16 mouse cellular contexts compared by ENCODE assay signal in the genomic region with DNA sequence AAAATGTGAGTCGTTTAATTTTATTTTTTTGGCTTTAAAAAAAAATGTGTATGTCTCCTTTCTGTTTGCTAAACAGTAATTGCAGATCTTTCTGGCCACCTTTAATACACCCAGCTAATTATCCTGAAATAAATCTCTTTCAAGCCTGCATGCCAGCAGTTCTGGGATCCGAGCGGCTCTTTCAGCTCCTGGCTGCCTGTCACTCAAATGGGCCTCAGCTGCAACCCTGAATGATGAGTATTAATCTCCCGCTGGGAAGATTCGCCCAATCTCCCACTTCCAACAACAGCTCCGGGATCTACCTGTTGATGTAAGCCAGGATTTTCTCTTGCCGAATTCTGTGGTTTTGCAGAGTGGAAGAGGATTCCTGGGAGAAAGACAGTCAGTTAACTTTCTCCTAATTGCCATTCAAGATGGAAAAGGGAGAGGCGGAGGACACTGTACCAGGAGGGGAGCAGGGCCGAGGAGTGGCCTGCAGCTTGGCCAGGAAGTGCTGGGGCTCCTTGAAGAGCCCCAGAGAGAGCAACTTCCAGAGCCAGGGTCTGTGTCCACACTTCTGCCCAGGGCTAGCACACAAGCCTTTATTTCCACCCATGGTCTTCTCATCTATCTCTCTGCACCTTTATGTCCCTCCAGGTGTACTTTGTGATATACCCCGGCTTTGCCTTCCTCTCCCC.
DNase-seq lines count a peak whose midpoint lies in the region; ATAC-seq and TF ChIP-seq lines count a peak whose summit lies in the region.
"Had no signal": no experiment of that assay in that cellular context is flagged by ENCODE, and none has a peak within 500 bp of the region (broad histone marks: within the 10 kb centered on the region; RNA-seq: fewer than 3 reads in every experiment).

No protein-coding gene starts in this region.

- H3K9me3 ChIP-seq in hindbrain, embryonic 11.5 days (ENCODE audit: control insufficient read depth, low read length), result no peaks in the 10 kb centered on the region
- no peaks in the 10 kb centered on the region for H3K9me3 ChIP-seq in hindbrain, embryonic 16.5 days (ENCODE audit: control insufficient read depth, low read length)
- H3K9me3 ChIP-seq in embryonic facial prominence, embryonic 11.5 days (replicated peaks; ENCODE audit: control insufficient read depth, low read length), result no peaks in the 10 kb centered on the region
- no peaks in the 10 kb centered on the region for H3K9me3 ChIP-seq in forebrain, embryonic 14.5 days (replicated peaks; ENCODE audit: control insufficient read depth, low read length)
- H3K9me3 ChIP-seq in midbrain, embryonic 15.5 days, result no peaks in the 10 kb centered on the region
- H3K9me3 ChIP-seq: G1E; neural tube, embryonic 13.5 days had no signal

- peak; percentile 38; the same call in 1 of the 2 replicates for ATAC-seq in hindbrain, embryonic 11.5 days (ENCODE audit: low FRiP score)
- ATAC-seq in hindbrain, embryonic 16.5 days, result no peak
- ATAC-seq in embryonic facial prominence, embryonic 11.5 days (replicated peaks; ENCODE audit: insufficient number of reproducible peaks, low FRiP score, low TSS enrichment, low read depth), result no peak
- ATAC-seq in forebrain, embryonic 14.5 days, result peak; percentile 68
- peak; percentile 56; the same call in 1 of the 2 replicates for ATAC-seq in midbrain, embryonic 15.5 days (replicated peaks)
- ATAC-seq: CD4-positive, CD25-positive, alpha-beta regulatory T cell, adult 4 months; liver, postnatal 0 days had no signal

- H3K4me2 ChIP-seq in hindbrain, embryonic 11.5 days (replicated peaks; ENCODE audit: low read depth, low read length), result no peak overlapping the region
- no peak overlapping the region for H3K4me2 ChIP-seq in hindbrain, embryonic 16.5 days (ENCODE audit: low read length)
- H3K4me2 ChIP-seq in embryonic facial prominence, embryonic 11.5 days (ENCODE audit: low read depth, low read length), result no peak overlapping the region
- no peak overlapping the region for H3K4me2 ChIP-seq in forebrain, embryonic 14.5 days (ENCODE audit: low read length)
- H3K4me2 ChIP-seq in midbrain, embryonic 15.5 days, result no peak overlapping the region
- H3K4me2 ChIP-seq: neural tube, embryonic 13.5 days had no signal

- peak; percentile 43 for DNase-seq in hindbrain, embryonic 11.5 days (ENCODE audit: low spot score)
- no peak for DNase-seq in embryonic facial prominence, embryonic 11.5 days (ENCODE audit: low spot score)
- DNase-seq in forebrain, embryonic 14.5 days (ENCODE audit: low spot score), result peak; percentile 78
- no peak for DNase-seq in lung, adult 2 months
- no peak for DNase-seq in gastrocnemius, postnatal 14 days
- DNase-seq: cerebellum, postnatal 36 days; gastrocnemius, postnatal 25 days; liver; liver, postnatal 0 days; right cerebral cortex, postnatal 25 days; thymus, postnatal 14 days had no signal

- no peak overlapping the region for H3K27ac ChIP-seq in hindbrain, embryonic 11.5 days (ENCODE audit: low read depth, low read length)
- no peak overlapping the region for H3K27ac ChIP-seq in hindbrain, embryonic 16.5 days (ENCODE audit: low read depth, low read length)
- H3K27ac ChIP-seq in embryonic facial prominence, embryonic 11.5 days (replicated peaks; ENCODE audit: low read depth, low read length), result no peak overlapping the region
- no peak overlapping the region for H3K27ac ChIP-seq in forebrain, embryonic 14.5 days (ENCODE audit: low read depth, low read length)
- H3K27ac ChIP-seq in midbrain, embryonic 15.5 days, result no peak overlapping the region
- H3K27ac ChIP-seq: neural tube, embryonic 13.5 days had no signal

- no peaks in the 10 kb centered on the region for H3K4me1 ChIP-seq in hindbrain, embryonic 11.5 days (replicated peaks; ENCODE audit: control insufficient read depth, insufficient read depth, low read length)
- H3K4me1 ChIP-seq in hindbrain, embryonic 16.5 days (ENCODE audit: control insufficient read depth, insufficient read depth, low read depth, low read length), result peaks cover 9% of the 10 kb centered on the region
- no peaks in the 10 kb centered on the region; the same call in 1 of the 2 replicates for H3K4me1 ChIP-seq in embryonic facial prominence, embryonic 11.5 days (ENCODE audit: control insufficient read depth, insufficient read depth, low read length)
- peaks cover 16% of the 10 kb centered on the region for H3K4me1 ChIP-seq in forebrain, embryonic 14.5 days (ENCODE audit: control insufficient read depth, insufficient read depth, low read length)
- peaks cover 13% of the 10 kb centered on the region for H3K4me1 ChIP-seq in midbrain, embryonic 15.5 days
- no peaks in the 10 kb centered on the region for H3K4me1 ChIP-seq in lung, adult 2 months (ENCODE audit: control insufficient read depth, insufficient read depth, low read length)

- no peak overlapping the region for H3K4me3 ChIP-seq in hindbrain, embryonic 11.5 days (ENCODE audit: low read depth, low read length)
- no peak overlapping the region for H3K4me3 ChIP-seq in hindbrain, embryonic 16.5 days (ENCODE audit: low read length)
- no peak overlapping the region for H3K4me3 ChIP-seq in embryonic facial prominence, embryonic 11.5 days (ENCODE audit: low read depth, low read length)
- H3K4me3 ChIP-seq in forebrain, embryonic 14.5 days (ENCODE audit: low read depth, low read length), result no peak overlapping the region
- no peak overlapping the region for H3K4me3 ChIP-seq in midbrain, embryonic 15.5 days
- H3K4me3 ChIP-seq in lung, adult 2 months (replicated peaks; ENCODE audit: extremely low read depth, low read depth, low read length), result no peak overlapping the region
- H3K4me3 ChIP-seq: neural tube, embryonic 13.5 days had no signal

- H3K36me3 ChIP-seq in hindbrain, embryonic 11.5 days (ENCODE audit: control insufficient read depth, insufficient read depth, low read length), result no peaks in the 10 kb centered on the region
- no peaks in the 10 kb centered on the region for H3K36me3 ChIP-seq in hindbrain, embryonic 16.5 days (ENCODE audit: control insufficient read depth, insufficient read depth, low read length)
- H3K36me3 ChIP-seq in embryonic facial prominence, embryonic 11.5 days (replicated peaks; ENCODE audit: control insufficient read depth, insufficient read depth, low read depth, low read length), result no peaks in the 10 kb centered on the region
- no peaks in the 10 kb centered on the region for H3K36me3 ChIP-seq in forebrain, embryonic 14.5 days (ENCODE audit: control insufficient read depth, insufficient read depth, low read length)
- no peaks in the 10 kb centered on the region for H3K36me3 ChIP-seq in midbrain, embryonic 15.5 days (replicated peaks)
- H3K36me3 ChIP-seq: G1E; neural tube, embryonic 13.5 days had no signal

- no peak for TF ChIP-seq CTCF in lung, adult 2 months (IDR thresholded peaks at IDR 0.05; ENCODE audit: insufficient read depth, low read length)

- intact Hi-C loops in gastrocnemius, postnatal 14 days (cut with DNase I; ENCODE audit: low total_unique reads), result no loop called here

- no peaks in the 10 kb centered on the region for H3K27me3 ChIP-seq in hindbrain, embryonic 11.5 days (ENCODE audit: control insufficient read depth, insufficient read depth, low read length)
- 0 out of 2 replicates have a peak, but pooled peaks cover 2% of the 10 kb centered on the region for H3K27me3 ChIP-seq in hindbrain, embryonic 16.5 days (replicated peaks; ENCODE audit: control insufficient read depth, insufficient read depth, low read length)
- H3K27me3 ChIP-seq in embryonic facial prominence, embryonic 11.5 days (ENCODE audit: control insufficient read depth, insufficient read depth, low read length), result no peaks in the 10 kb centered on the region
- no peaks in the 10 kb centered on the region for H3K27me3 ChIP-seq in forebrain, embryonic 14.5 days (replicated peaks; ENCODE audit: control insufficient read depth, insufficient read depth, low read length)
- no peaks in the 10 kb centered on the region for H3K27me3 ChIP-seq in midbrain, embryonic 15.5 days (replicated peaks)
- H3K27me3 ChIP-seq: neural tube, embryonic 13.5 days had no signal

- no peak overlapping the region for H3K9ac ChIP-seq in hindbrain, embryonic 11.5 days (ENCODE audit: low read depth, low read length)
- H3K9ac ChIP-seq in hindbrain, embryonic 16.5 days (ENCODE audit: low read depth, low read length), result no peak overlapping the region
- H3K9ac ChIP-seq in embryonic facial prominence, embryonic 11.5 days (replicated peaks; ENCODE audit: low read length), result peak overlapping the region; percentile 22; the same call in 1 of the 2 replicates
- no peak overlapping the region for H3K9ac ChIP-seq in forebrain, embryonic 14.5 days (ENCODE audit: low read length)
- no peak overlapping the region for H3K9ac ChIP-seq in midbrain, embryonic 15.5 days
- H3K9ac ChIP-seq: liver, postnatal 0 days; neural tube, embryonic 13.5 days had no signal

- WGBS in hindbrain, embryonic 11.5 days, result 24% methylated on average over 10 of the region's 10 CpGs
- WGBS in hindbrain, embryonic 16.5 days, result 26% methylated on average over 10 of the region's 10 CpGs
- 22% methylated on average over 10 of the region's 10 CpGs for WGBS in embryonic facial prominence, embryonic 11.5 days
- WGBS in forebrain, embryonic 14.5 days, result 12% methylated on average over 10 of the region's 10 CpGs
- 14% methylated on average over 10 of the region's 10 CpGs for WGBS in midbrain, embryonic 15.5 days
- WGBS in lung, adult 2 months, result 67% methylated on average over 10 of the region's 10 CpGs

- TF ChIP-seq POLR2A in lung, adult 2 months (IDR thresholded peaks at IDR 0.05; ENCODE audit: borderline replicate concordance, extremely low read depth, low read depth, low read length), result no peak

Comparison
In these comparisons a context has a peak if more than half of its experiments do, and no peak if none do; other contexts are left out.
1. ATAC-seq: peak in hindbrain, embryonic 11.5 days (single experiment), forebrain, embryonic 14.5 days (single experiment) and midbrain, embryonic 15.5 days (single experiment); none in hindbrain, embryonic 16.5 days (single experiment) and embryonic facial prominence, embryonic 11.5 days (single experiment).
2. DNase-seq: peak in hindbrain, embryonic 11.5 days (single experiment) and forebrain, embryonic 14.5 days (single experiment); none in embryonic facial prominence, embryonic 11.5 days (single experiment), lung, adult 2 months (single experiment) and gastrocnemius, postnatal 14 days (single experiment).